Mouse (Mus musculus): ENCODE data around the gene Spock2. TPM values are rescaled to one million over a fixed set of nuclear protein-coding genes. Genes with fewer than 3 reads are reported as not detected.
"Not testable (repeated sequence)": the region's sequence is repeated elsewhere in the genome, so short reads cannot be mapped to it uniquely, and the experiment has no call there.

Gene Spock2
- polyA plus RNA-seq, 1 experiment from 2014 or later: 5.3 TPM

DNA sequence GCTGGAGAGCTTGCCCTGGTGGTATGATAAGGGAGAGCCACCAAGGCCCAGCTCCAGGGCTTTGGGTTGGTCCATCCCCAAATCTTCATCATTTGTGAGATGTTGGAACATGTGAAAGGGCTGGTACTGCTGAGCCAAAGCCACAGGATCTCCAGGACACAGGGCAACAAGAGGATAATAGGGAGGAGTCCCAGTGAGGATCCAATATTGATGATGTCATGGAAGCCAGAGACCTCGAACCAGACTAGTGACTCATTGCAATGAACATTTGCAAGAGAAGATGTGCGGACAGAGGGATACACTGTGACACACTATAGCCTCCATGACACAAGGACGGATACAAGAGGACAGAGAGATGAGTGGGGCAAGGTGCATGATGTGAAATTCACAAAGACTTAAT lies 52.1 kb downstream of the Spock2 start:
- no peak overlapping the region for H3K4me2 ChIP-seq
- no peak for ATAC-seq (ENCODE audit: insufficient read depth, low FRiP score, low read depth)
- WGBS: 81% methylated on average over 3 of the region's 3 CpGs
- no peaks in the 10 kb centered on the region for H3K27me3 ChIP-seq (replicated peaks)
- no peak overlapping the region for H3K4me3 ChIP-seq (replicated peaks)
- H3K36me3 ChIP-seq: no peaks in the 10 kb centered on the region
- H3K9me3 ChIP-seq: no peaks in the 10 kb centered on the region
- H3K27ac ChIP-seq: no peak overlapping the region
- H3K4me1 ChIP-seq: no peaks in the 10 kb centered on the region
- no peak overlapping the region for H3K9ac ChIP-seq

- H3K27me3 ChIP-seq (replicated peaks); H3K9ac ChIP-seq; H3K4me1 ChIP-seq; H3K4me2 ChIP-seq; H3K36me3 ChIP-seq; H3K9me3 ChIP-seq; H3K4me3 ChIP-seq (replicated peaks); H3K27ac ChIP-seq; ATAC-seq (ENCODE audit: insufficient read depth, low FRiP score, low read depth): not testable (repeated sequence)
- 74% methylated on average over 3 of the region's 3 CpGs for WGBS
Measured at GRCm38 (mm10) chr10:60161397-60161796, 55.4 kb downstream of the Spock2 start.

DNA sequence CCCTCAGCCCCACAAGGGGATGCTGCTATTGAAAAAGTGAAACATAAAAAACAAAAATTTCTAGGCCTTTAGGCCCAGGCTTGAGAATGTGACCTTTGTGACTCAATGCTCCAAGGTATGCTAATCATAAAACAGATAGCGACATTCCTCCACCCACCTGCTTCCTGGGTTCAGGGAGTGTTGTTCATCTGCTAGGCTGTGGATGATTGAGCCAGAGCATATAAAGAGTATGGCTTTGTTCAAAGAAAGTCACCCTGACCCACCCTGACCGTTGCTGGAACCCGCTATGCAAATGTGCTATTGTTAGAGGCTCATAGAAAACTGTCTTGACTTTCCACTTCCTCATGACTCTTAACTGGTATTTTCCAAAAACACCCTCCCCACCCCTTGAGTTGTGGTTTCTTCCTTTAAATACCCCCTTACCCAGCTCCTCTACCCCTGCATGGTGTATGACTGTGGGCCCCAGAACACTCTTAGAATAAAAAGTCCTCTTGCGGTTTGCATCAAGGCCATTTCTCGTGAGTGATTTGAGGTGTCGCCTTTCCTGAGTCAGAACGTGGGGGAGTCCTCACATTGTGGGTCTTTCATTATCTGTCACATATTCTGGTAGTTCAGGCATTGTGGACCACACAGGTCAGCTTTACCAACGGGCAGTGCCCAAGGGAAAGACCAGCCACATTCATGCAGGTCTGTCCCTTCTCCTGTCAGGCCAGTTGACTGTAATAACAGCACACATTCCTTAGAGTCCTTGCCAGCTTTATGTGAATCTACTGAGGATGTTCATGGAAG lies 56.4 kb downstream of the Spock2 start:
- not testable (repeated sequence) for H3K36me3 ChIP-seq; H3K4me2 ChIP-seq; H3K4me3 ChIP-seq (replicated peaks); ATAC-seq (ENCODE audit: insufficient read depth, low FRiP score, low read depth); H3K27me3 ChIP-seq (replicated peaks); H3K9me3 ChIP-seq; H3K27ac ChIP-seq; H3K4me1 ChIP-seq; H3K9ac ChIP-seq
- WGBS: 81% methylated on average over 8 of the region's 8 CpGs

GRCm38 (mm10) chr10:60162973-60163255 lies 56.9 kb downstream of the Spock2 start:
- no peaks in the 10 kb centered on the region for H3K4me1 ChIP-seq
- H3K4me2 ChIP-seq: no peak overlapping the region
- no peak for ATAC-seq (ENCODE audit: insufficient read depth, low FRiP score, low read depth)
- 91% methylated on average over 6 of the region's 6 CpGs for WGBS
- no peaks in the 10 kb centered on the region for H3K27me3 ChIP-seq (replicated peaks)
- no peak overlapping the region for H3K4me3 ChIP-seq (replicated peaks)
- no peak overlapping the region for H3K9ac ChIP-seq
- no peaks in the 10 kb centered on the region for H3K36me3 ChIP-seq
- no peaks in the 10 kb centered on the region for H3K9me3 ChIP-seq
- no peak overlapping the region for H3K27ac ChIP-seq

- Histone ChIP-seq H3K4me1 (no peaks in the 10 kb centered on the region), H3K36me3 (no peaks in the 10 kb centered on the region), H3K9me3 (no peaks in the 10 kb centered on the region), H3K4me3 (replicated peaks) (no peak overlapping the region), H3K27me3 (replicated peaks) (no peaks in the 10 kb centered on the region), H3K27ac (no peak overlapping the region), H3K9ac (no peak overlapping the region), H3K4me2 (no peak overlapping the region)
- ATAC-seq (ENCODE audit: insufficient read depth, low FRiP score, low read depth): no peak
- WGBS: 84% methylated on average over 1 of the region's 1 CpGs
Measured at GRCm38 (mm10) chr10:60164869-60165268, 58.9 kb downstream of the Spock2 start.

GRCm38 (mm10) chr10:60166068-60166467 lies 60.0 kb downstream of the Spock2 start:
- Histone ChIP-seq H3K36me3 (no peaks in the 10 kb centered on the region), H3K27ac (no peak overlapping the region), H3K4me1 (no peaks in the 10 kb centered on the region), H3K27me3 (replicated peaks) (no peaks in the 10 kb centered on the region), H3K4me3 (replicated peaks) (no peak overlapping the region), H3K4me2 (no peak overlapping the region), H3K9ac (no peak overlapping the region), H3K9me3 (no peaks in the 10 kb centered on the region)
- WGBS: 33% methylated on average over 3 of the region's 3 CpGs
- ATAC-seq (ENCODE audit: insufficient read depth, low FRiP score, low read depth): no peak

- Histone ChIP-seq H3K9me3 (no peaks in the 10 kb centered on the region), H3K4me1 (no peaks in the 10 kb centered on the region), H3K4me3 (replicated peaks) (no peak overlapping the region), H3K27ac (no peak overlapping the region), H3K36me3 (no peaks in the 10 kb centered on the region), H3K9ac (no peak overlapping the region), H3K4me2 (no peak overlapping the region), H3K27me3 (replicated peaks) (no peaks in the 10 kb centered on the region)
- 51% methylated on average over 2 of the region's 2 CpGs for WGBS
- no peak for ATAC-seq (ENCODE audit: insufficient read depth, low FRiP score, low read depth)
Measured at GRCm38 (mm10) chr10:60168306-60168705, 62.3 kb downstream of the Spock2 start.

DNA sequence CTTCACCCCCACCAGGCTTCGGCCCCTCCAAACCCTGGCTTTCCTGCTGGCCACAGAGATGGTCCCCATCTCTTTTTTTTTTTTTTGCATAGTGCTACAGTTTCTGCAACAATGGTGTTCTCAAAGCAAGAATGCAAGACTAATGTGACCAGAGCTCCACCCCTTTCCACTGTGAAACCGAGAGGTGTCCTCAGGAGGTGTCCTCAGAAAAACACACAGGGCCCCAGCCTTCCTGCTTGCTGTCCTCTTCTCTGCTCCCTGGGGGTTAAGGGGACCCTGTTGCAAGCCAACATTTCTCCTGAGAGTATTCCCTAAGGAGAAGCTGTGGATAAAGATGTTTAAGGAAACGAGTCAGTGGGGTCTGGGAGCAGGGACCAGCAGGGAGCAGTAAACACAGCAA lies 62.9 kb downstream of the Spock2 start:
- Histone ChIP-seq H3K27ac (no peak overlapping the region), H3K36me3 (no peaks in the 10 kb centered on the region), H3K9ac (no peak overlapping the region), H3K4me2 (no peak overlapping the region), H3K4me3 (replicated peaks) (no peak overlapping the region), H3K4me1 (no peaks in the 10 kb centered on the region), H3K9me3 (no peaks in the 10 kb centered on the region), H3K27me3 (replicated peaks) (no peaks in the 10 kb centered on the region)
- no peak for ATAC-seq (ENCODE audit: insufficient read depth, low FRiP score, low read depth)
- WGBS: 65% methylated on average over 3 of the region's 3 CpGs

DNA sequence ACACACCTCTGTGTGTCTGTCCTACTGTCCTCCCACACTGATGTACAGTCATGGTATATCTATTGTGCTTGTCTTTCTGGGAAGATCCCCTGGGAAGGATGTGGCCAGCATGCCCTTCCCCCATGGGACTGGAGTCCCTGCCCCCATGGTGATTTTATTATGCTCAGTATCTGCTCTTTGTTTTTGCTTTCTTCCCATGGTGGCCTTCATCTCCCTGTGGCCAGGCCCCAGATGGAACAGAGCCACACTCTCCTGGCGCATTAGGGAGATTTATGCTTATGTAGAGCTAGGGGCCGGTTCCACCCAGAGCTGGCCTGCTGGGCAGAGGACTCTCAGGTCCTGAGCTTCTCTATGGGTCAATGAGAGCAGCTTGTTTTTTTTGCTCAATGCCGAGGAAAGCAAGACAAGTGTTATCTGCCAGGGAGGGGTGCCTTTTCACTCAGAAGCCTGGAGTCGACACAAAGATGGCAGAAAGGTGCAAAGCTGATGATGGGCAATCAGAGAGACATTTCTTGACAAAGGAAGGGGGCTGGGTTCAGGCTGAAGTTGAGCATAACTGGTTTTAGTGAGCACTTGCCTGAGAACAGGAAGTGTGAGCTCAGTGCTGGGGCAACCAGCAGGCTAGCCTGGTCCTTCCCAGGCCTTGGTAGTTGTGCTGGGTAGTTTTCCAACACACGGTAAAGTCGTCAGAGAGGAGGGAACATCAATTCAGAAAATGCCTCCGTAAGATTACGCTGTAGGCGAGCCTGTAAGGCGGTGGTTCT lies 64.5 kb downstream of the Spock2 start:
- ATAC-seq (ENCODE audit: insufficient read depth, low FRiP score, low read depth): no peak
- no peak overlapping the region for H3K27ac ChIP-seq

GRCm38 (mm10) chr10:60171368-60171767 lies 65.3 kb downstream of the Spock2 start:
- Histone ChIP-seq H3K27ac (no peak overlapping the region), H3K36me3 (no peaks in the 10 kb centered on the region), H3K4me1 (no peaks in the 10 kb centered on the region), H3K4me2 (no peak overlapping the region), H3K9ac (no peak overlapping the region), H3K9me3 (no peaks in the 10 kb centered on the region), H3K4me3 (replicated peaks) (no peak overlapping the region), H3K27me3 (replicated peaks) (no peaks in the 10 kb centered on the region)
- no peak for ATAC-seq (ENCODE audit: insufficient read depth, low FRiP score, low read depth)
- WGBS: 89% methylated on average over 5 of the region's 5 CpGs

More for the DNA sequence above, 64.5 kb downstream of the Spock2 start:
- Histone ChIP-seq H3K4me2 (no peak overlapping the region), H3K4me3 (replicated peaks) (no peak overlapping the region), H3K36me3 (no peaks in the 10 kb centered on the region), H3K27me3 (replicated peaks) (no peaks in the 10 kb centered on the region), H3K4me1 (no peaks in the 10 kb centered on the region), H3K9ac (no peak overlapping the region), H3K9me3 (no peaks in the 10 kb centered on the region)
- WGBS: 75% methylated on average over 10 of the region's 10 CpGs

GRCm38 (mm10) chr10:60172306-60172705 lies 66.3 kb downstream of the Spock2 start:
- WGBS: 81% methylated on average over 4 of the region's 4 CpGs
- no peak for ATAC-seq (ENCODE audit: insufficient read depth, low FRiP score, low read depth)
- Histone ChIP-seq H3K27ac (no peak overlapping the region), H3K9ac (no peak overlapping the region), H3K36me3 (no peaks in the 10 kb centered on the region), H3K4me1 (no peaks in the 10 kb centered on the region), H3K27me3 (replicated peaks) (no peaks in the 10 kb centered on the region), H3K9me3 (no peaks in the 10 kb centered on the region), H3K4me2 (no peak overlapping the region), H3K4me3 (replicated peaks) (no peak overlapping the region)

GRCm38 (mm10) chr10:60173035-60173434 lies 67.0 kb downstream of the Spock2 start:
- no peak overlapping the region for H3K4me3 ChIP-seq (replicated peaks)
- no peak for ATAC-seq (ENCODE audit: insufficient read depth, low FRiP score, low read depth)
- no peaks in the 10 kb centered on the region for H3K36me3 ChIP-seq
- no peak overlapping the region for H3K27ac ChIP-seq
- no peaks in the 10 kb centered on the region for H3K27me3 ChIP-seq (replicated peaks)
- no peak overlapping the region for H3K4me2 ChIP-seq
- H3K4me1 ChIP-seq: no peaks in the 10 kb centered on the region
- no peaks in the 10 kb centered on the region for H3K9me3 ChIP-seq
- H3K9ac ChIP-seq: no peak overlapping the region
- 49% methylated on average over 10 of the region's 10 CpGs for WGBS
